Comparison of ENCODE assay signal across 17 mouse cellular contexts in genomic region chr10:118993819-118994574, GRCm38 (mm10).
A peak's percentile ranks its signal among the peaks of the same experiment; 100 is the strongest.
DNase-seq lines count a peak whose midpoint lies in the region; ATAC-seq and TF ChIP-seq lines count a peak whose summit lies in the region.
"Had no signal": no experiment of that assay in that cellular context is flagged by ENCODE, and none has a peak within 500 bp of the region (broad histone marks: within the 10 kb centered on the region; RNA-seq: fewer than 3 reads in every experiment).

No protein-coding gene starts in this region.

- no peak overlapping the region for H3K27ac ChIP-seq in limb, embryonic 14.5 days (replicated peaks; ENCODE audit: low read depth, low read length)
- H3K27ac ChIP-seq: heart, embryonic 13.5 days; hindbrain, embryonic 14.5 days; limb, embryonic 15.5 days had no signal

- H3K9me3 ChIP-seq in limb, embryonic 14.5 days (ENCODE audit: control insufficient read depth, low read length): no peaks in the 10 kb centered on the region
- H3K9me3 ChIP-seq: heart, embryonic 13.5 days; limb, embryonic 15.5 days had no signal

- no peak overlapping the region for H3K4me3 ChIP-seq in lung, adult 2 months (replicated peaks; ENCODE audit: extremely low read depth, low read depth, low read length)
- H3K4me3 ChIP-seq in limb, embryonic 14.5 days (replicated peaks; ENCODE audit: low read length): no peak overlapping the region
- H3K4me3 ChIP-seq: heart, embryonic 13.5 days; limb, embryonic 15.5 days; myocyte had no signal

- H3K4me2 ChIP-seq in limb, embryonic 14.5 days (replicated peaks; ENCODE audit: low read depth, low read length, severe bottlenecking): peak overlapping the region; percentile 21
- H3K4me2 ChIP-seq: heart, embryonic 13.5 days; hindbrain, embryonic 14.5 days; limb, embryonic 15.5 days had no signal

- H3K4me1 ChIP-seq in lung, adult 2 months (ENCODE audit: control insufficient read depth, insufficient read depth, low read length): peaks cover 2% of the 10 kb centered on the region; the same call in 1 of the 2 replicates
- peaks cover 11% of the 10 kb centered on the region; the same call in 1 of the 2 replicates for H3K4me1 ChIP-seq in limb, embryonic 14.5 days (ENCODE audit: control insufficient read depth, insufficient read depth, low read length)

- ATAC-seq in limb, embryonic 14.5 days (ENCODE audit: low FRiP score, low read depth): peak; percentile 82
- ATAC-seq: forebrain, embryonic 14.5 days; liver, postnatal 0 days had no signal

- H3K9ac ChIP-seq in limb, embryonic 14.5 days (ENCODE audit: low read depth, low read length, severe bottlenecking): no peak overlapping the region
- H3K9ac ChIP-seq: heart, embryonic 13.5 days; hindbrain, embryonic 14.5 days; limb, embryonic 15.5 days; liver, postnatal 0 days had no signal

- no peaks in the 10 kb centered on the region for H3K36me3 ChIP-seq in limb, embryonic 14.5 days (ENCODE audit: control insufficient read depth, insufficient read depth, low read length)
- H3K36me3 ChIP-seq: heart, embryonic 13.5 days; limb, embryonic 15.5 days had no signal

- no peak for TF ChIP-seq POLR2A in lung, adult 2 months (IDR thresholded peaks at IDR 0.05; ENCODE audit: borderline replicate concordance, extremely low read depth, low read depth, low read length)
- no peak for TF ChIP-seq POLR2A in limb, embryonic 14.5 days (IDR thresholded peaks at IDR 0.05; ENCODE audit: borderline replicate concordance, extremely low read depth, insufficient read depth, insufficient read length)

- DNase-seq in lung, adult 18-20 months: peak; percentile 43 to 58
- DNase-seq in lung, adult 2 months: no peak
- DNase-seq in limb, embryonic 14.5 days (ENCODE audit: low spot score): peak; percentile 34
- DNase-seq in lung, postnatal 36 days: peak; percentile 74
- DNase-seq in retina, embryonic 14.5 days (ENCODE audit: low spot score): no peak
- DNase-seq in testis, postnatal 10 days (ENCODE audit: low spot score): no peak
- DNase-seq in spleen, postnatal 10 days (ENCODE audit: low spot score in 2 of 2): no peak
- DNase-seq: cerebellum, adult 9-10 months; heart, adult 18-20 months; liver, postnatal 0 days; midbrain, embryonic 14.5 days; retina, postnatal 1 day had no signal

- 69% methylated on average over 15 of the region's 15 CpGs for WGBS in lung, adult 2 months
- 22% methylated on average over 15 of the region's 15 CpGs for WGBS in limb, embryonic 14.5 days

- no peak for TF ChIP-seq CTCF in lung, adult 2 months (IDR thresholded peaks at IDR 0.05; ENCODE audit: insufficient read depth, low read length)

- no peaks in the 10 kb centered on the region for H3K27me3 ChIP-seq in limb, embryonic 14.5 days (ENCODE audit: control insufficient read depth, insufficient read depth, low read length)
- H3K27me3 ChIP-seq: heart, embryonic 13.5 days; limb, embryonic 15.5 days had no signal

Comparison
In these comparisons a context has a peak if more than half of its experiments do, and no peak if none do; other contexts are left out.
1. DNase-seq: peak in lung, adult 18-20 months (2 of 2), limb, embryonic 14.5 days (single experiment) and lung, postnatal 36 days (single experiment); none in lung, adult 2 months (single experiment), retina, embryonic 14.5 days (single experiment), testis, postnatal 10 days (single experiment) and spleen, postnatal 10 days (0 of 2).